Mouse (Mus musculus) liver, adult 2 months (tissue): Measurements from ENCODE around the gene Bbx.

ENCODE experiments used
- CTCF ChIP-seq: fragments of 200-500 bp; IDR thresholded peaks from 2 replicates; pipeline ENCODE4 v1.5.1; 2011; ENCODE audit warnings: low read depth, low read length, control low read depth
- POLR2A ChIP-seq: fragments of 200-500 bp; IDR thresholded peaks from 2 replicates; pipeline ENCODE4 v1.6.1; 2011; ENCODE audit warnings: low read length, control low read depth; ENCODE audit not compliant: insufficient read depth; ENCODE audit errors: extremely low read depth

DNA sequence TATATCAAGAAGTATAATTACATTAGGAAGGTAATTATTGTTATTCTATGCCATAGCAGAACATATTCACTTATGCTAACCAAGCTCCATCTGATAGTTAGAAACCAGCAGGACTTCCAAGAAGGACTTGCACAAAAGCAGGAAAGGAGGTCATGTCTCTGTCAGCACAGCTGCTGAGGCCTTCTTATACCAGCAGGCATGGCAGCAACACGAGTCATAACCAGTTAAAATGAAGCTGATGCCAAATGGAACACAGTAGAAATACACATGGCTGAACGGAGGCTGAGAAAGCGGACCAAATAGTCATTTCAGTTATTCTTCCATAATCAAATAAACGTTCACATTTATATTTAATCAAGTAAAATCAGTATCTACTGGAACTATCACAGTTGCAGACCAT lies 125.0 kb downstream of the Bbx start:
- TF ChIP-seq POLR2A (no peak), CTCF (no peak)
